10 mouse cellular contexts compared by ENCODE assay signal in genomic region chr7:66309240-66309949, GRCm38 (mm10). TPM values are rescaled to one million over a fixed set of nuclear protein-coding genes. Genes with fewer than 3 reads are reported as not detected.
A peak's percentile ranks its signal among the peaks of the same experiment; 100 is the strongest.
DNase-seq lines count a peak whose midpoint lies in the region; ATAC-seq lines count a peak whose summit lies in the region.
"Had no signal": no experiment of that assay in that cellular context is flagged by ENCODE, and none has a peak within 500 bp of the region (broad histone marks: within the 10 kb centered on the region; RNA-seq: fewer than 3 reads in every experiment).

No protein-coding gene starts in this region.

- H3K9ac ChIP-seq in heart, embryonic 12.5 days = no peak overlapping the region
- no peak overlapping the region for H3K9ac ChIP-seq in liver, embryonic 16.5 days (ENCODE audit: low read depth, low read length)

- peak; percentile 52 for DNase-seq in urinary bladder, adult 2 months (ENCODE audit: low spot score)
- DNase-seq in urinary bladder, postnatal 4 days (ENCODE audit: low spot score in 2 of 2) = no peak
- DNase-seq in urinary bladder, postnatal 25 days (ENCODE audit: low spot score) = peak; percentile 59
- no peak for DNase-seq in T-cell, adult 2 months (ENCODE audit: low spot score)
- DNase-seq in left cerebral cortex, postnatal 4 days = no peak
- no peak for DNase-seq in ovary, adult 18-20 months (ENCODE audit: low spot score)

- peaks cover 13% of the 10 kb centered on the region for H3K27me3 ChIP-seq in heart, embryonic 12.5 days (replicated peaks)
- no peaks in the 10 kb centered on the region for H3K27me3 ChIP-seq in liver, embryonic 16.5 days (ENCODE audit: control insufficient read depth, insufficient read depth, low read depth, low read length)
- H3K27me3 ChIP-seq: neural tube, embryonic 12.5 days had no signal

- peak overlapping the region; percentile 17; the same call in 1 of the 2 replicates for H3K4me2 ChIP-seq in heart, embryonic 12.5 days
- H3K4me2 ChIP-seq in liver, embryonic 16.5 days (ENCODE audit: low read depth, low read length) = no peak overlapping the region
- H3K4me2 ChIP-seq: neural tube, embryonic 12.5 days had no signal

- intact Hi-C loops in left cerebral cortex, postnatal 4 days (cut with DNase I) = no loop called here

- ATAC-seq in heart, embryonic 12.5 days (ENCODE audit: insufficient number of reproducible peaks, low FRiP score) = peak; percentile 74
- ATAC-seq in liver, embryonic 16.5 days (ENCODE audit: low read depth) = peak; percentile 82

- H3K27ac ChIP-seq in heart, embryonic 12.5 days (ENCODE audit: poor library complexity, severe bottlenecking) = peak overlapping the region; percentile 41
- peak overlapping the region; percentile 8; the same call in 1 of the 2 replicates for H3K27ac ChIP-seq in liver, embryonic 16.5 days (ENCODE audit: low read length)
- H3K27ac ChIP-seq: neural tube, embryonic 12.5 days had no signal

- WGBS in heart, embryonic 12.5 days = 28% methylated on average over 5 of the region's 5 CpGs
- 14% methylated on average over 5 of the region's 5 CpGs for WGBS in liver, embryonic 16.5 days (ENCODE audit: insufficient replicate concordance)

- peaks cover 17% of the 10 kb centered on the region for H3K36me3 ChIP-seq in heart, embryonic 12.5 days
- H3K36me3 ChIP-seq in liver, embryonic 16.5 days (ENCODE audit: control insufficient read depth, insufficient read depth) = peaks cover 2% of the 10 kb centered on the region; the same call in 1 of the 2 replicates
- H3K36me3 ChIP-seq: neural tube, embryonic 12.5 days had no signal

- H3K4me3 ChIP-seq in heart, embryonic 12.5 days = no peak overlapping the region
- H3K4me3 ChIP-seq in liver, embryonic 16.5 days (ENCODE audit: low read depth, low read length) = no peak overlapping the region
- H3K4me3 ChIP-seq: neural tube, embryonic 12.5 days had no signal

- no peaks in the 10 kb centered on the region for H3K9me3 ChIP-seq in heart, embryonic 12.5 days (replicated peaks)
- no peaks in the 10 kb centered on the region for H3K9me3 ChIP-seq in liver, embryonic 16.5 days (replicated peaks; ENCODE audit: control insufficient read depth, low read length)
- H3K9me3 ChIP-seq: neural tube, embryonic 12.5 days had no signal

- H3K4me1 ChIP-seq in heart, embryonic 12.5 days (replicated peaks) = peaks cover 17% of the 10 kb centered on the region
- peaks cover 16% of the 10 kb centered on the region for H3K4me1 ChIP-seq in liver, embryonic 16.5 days (ENCODE audit: control insufficient read depth, low read depth, low read length)
- H3K4me1 ChIP-seq: neural tube, embryonic 12.5 days had no signal

RNA-seq across cellular contexts. Expression of gene Gm10974, which starts 56.3 kb away (rescaled TPM):
- not detected in 2 replicates for polyA plus RNA-seq in urinary bladder, adult 2 months (2012; rRNA removed)
- not detected in 2 replicates for polyA plus RNA-seq in heart, embryonic 12.5 days (2016; fragmentation: Nextera tagmentation; extraction: Ambion mirVana)
- not detected in 2 replicates for polyA plus RNA-seq in liver, embryonic 16.5 days (2015; fragmentation: Nextera tagmentation; extraction: Ambion mirVana)
- total RNA-seq in left cerebral cortex, postnatal 4 days (2021) = not detected
- polyA plus RNA-seq: gonadal fat pad, adult 2 months; neural tube, embryonic 12.5 days had no signal

Comparison
In these comparisons a context has a peak if more than half of its experiments do, and no peak if none do; other contexts are left out.
1. DNase-seq: peak in urinary bladder, adult 2 months (single experiment) and urinary bladder, postnatal 25 days (single experiment); none in urinary bladder, postnatal 4 days (0 of 2), T-cell, adult 2 months (single experiment), left cerebral cortex, postnatal 4 days (single experiment) and ovary, adult 18-20 months (single experiment).